Mouse (Mus musculus): ENCODE data around the gene Zbtb20. TPM values are rescaled to one million over a fixed set of nuclear protein-coding genes. Genes with fewer than 3 reads are reported as not detected.
A peak's percentile ranks its signal among the peaks of the same experiment; 100 is the strongest.

Zbtb20 gene
- polyA plus RNA-seq, 1 experiment from 2014 or later: 27.9 TPM

DNA sequence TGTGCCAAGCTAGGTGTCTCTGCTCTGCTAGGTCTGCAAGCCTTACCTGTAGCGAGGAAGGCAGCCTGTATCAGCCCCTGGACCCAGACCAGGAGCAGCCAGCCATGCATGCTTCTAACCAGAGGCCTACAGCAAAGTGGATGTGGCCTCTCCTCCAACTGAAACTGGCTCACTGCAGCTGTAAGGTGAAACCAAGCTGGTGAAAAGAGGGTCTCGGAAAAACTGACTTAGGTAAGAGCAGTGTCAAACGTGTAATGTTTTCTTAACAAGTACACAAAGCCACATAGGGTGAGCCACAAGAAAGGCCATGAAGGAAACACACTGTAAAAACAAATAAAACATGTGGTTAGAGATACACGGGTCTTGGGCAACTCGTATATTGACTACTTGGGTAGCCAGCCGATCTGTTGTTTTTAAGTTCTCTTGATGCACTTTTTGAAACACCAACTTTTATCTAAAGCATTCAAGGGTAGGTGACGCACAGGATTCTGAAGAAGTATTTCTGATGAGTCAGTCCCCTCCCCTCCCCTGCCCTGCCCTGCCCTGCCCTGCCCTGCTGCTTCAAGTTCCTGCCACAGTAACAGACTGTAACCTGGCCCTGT lies 788.4 kb downstream of the Zbtb20 start, which contains the start of gene Tigit:
TSS of gene Tigit (minus strand) at position 169 of the 602 bp plus-strand sequence.
- H3K36me3 ChIP-seq (ENCODE audit: insufficient read depth, low read length): no peaks in the 10 kb centered on the region
- no peak within 1 kb of the TSS for H3K9ac ChIP-seq (replicated peaks; ENCODE audit: low read depth)
- no peaks in the 10 kb centered on the region for H3K4me1 ChIP-seq (ENCODE audit: insufficient read depth, low read depth, low read length)
- H3K4me2 ChIP-seq (replicated peaks; ENCODE audit: low read depth, low read length): no peak within 1 kb of the TSS
- no peak for TF ChIP-seq CTCF (IDR thresholded peaks at IDR 0.05)
- TF ChIP-seq EP300 (IDR thresholded peaks at IDR 0.05): no peak
- WGBS: 56% methylated on average over 7 of the region's 7 CpGs
- peak; percentile 12 for DNase-seq (ENCODE audit: low spot score)
- H3K27ac ChIP-seq (ENCODE audit: low read length): no peak within 1 kb of the TSS
- ATAC-seq: no peak
- H3K4me3 ChIP-seq (ENCODE audit: low read depth, low read length): no peak within 1 kb of the TSS
- H3K27me3 ChIP-seq (replicated peaks; ENCODE audit: insufficient read depth, low read length): no peaks in the 10 kb centered on the region
- H3K9me3 ChIP-seq (ENCODE audit: low read length): no peaks in the 10 kb centered on the region

DNA sequence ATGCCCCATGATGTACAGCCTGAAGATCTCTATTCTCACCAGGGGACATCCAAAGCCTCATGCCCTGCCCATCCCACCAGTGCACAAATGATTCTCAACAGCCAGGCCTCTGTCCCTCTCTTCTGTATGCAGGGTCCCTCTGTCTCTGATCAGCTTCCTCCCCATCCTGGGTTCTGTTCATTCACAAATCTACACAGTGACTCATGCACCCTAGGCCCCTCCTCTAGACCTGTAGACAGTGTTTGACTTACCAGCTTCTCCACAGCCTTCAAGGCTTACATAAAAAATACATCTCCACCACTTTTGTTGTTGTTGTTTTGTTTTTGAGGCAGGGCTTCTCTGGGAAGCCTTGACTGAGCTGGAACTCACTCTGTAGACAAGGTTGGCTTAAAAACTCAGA lies 789.2 kb downstream of the Zbtb20 start:
- Histone ChIP-seq H3K4me3 (ENCODE audit: low read depth, low read length) (no peak overlapping the region), H3K4me1 (ENCODE audit: insufficient read depth, low read depth, low read length) (no peaks in the 10 kb centered on the region), H3K9me3 (ENCODE audit: low read length) (no peaks in the 10 kb centered on the region), H3K36me3 (ENCODE audit: insufficient read depth, low read length) (no peaks in the 10 kb centered on the region), H3K27ac (ENCODE audit: low read length) (no peak overlapping the region), H3K9ac (replicated peaks; ENCODE audit: low read depth) (no peak overlapping the region), H3K27me3 (replicated peaks; ENCODE audit: insufficient read depth, low read length) (no peaks in the 10 kb centered on the region), H3K4me2 (replicated peaks; ENCODE audit: low read depth, low read length) (no peak overlapping the region)
- DNase-seq (ENCODE audit: low spot score) (no peak), ATAC-seq (no peak)
- no peak for TF ChIP-seq EP300 (IDR thresholded peaks at IDR 0.05)
- TF ChIP-seq CTCF (IDR thresholded peaks at IDR 0.05): no peak

DNA sequence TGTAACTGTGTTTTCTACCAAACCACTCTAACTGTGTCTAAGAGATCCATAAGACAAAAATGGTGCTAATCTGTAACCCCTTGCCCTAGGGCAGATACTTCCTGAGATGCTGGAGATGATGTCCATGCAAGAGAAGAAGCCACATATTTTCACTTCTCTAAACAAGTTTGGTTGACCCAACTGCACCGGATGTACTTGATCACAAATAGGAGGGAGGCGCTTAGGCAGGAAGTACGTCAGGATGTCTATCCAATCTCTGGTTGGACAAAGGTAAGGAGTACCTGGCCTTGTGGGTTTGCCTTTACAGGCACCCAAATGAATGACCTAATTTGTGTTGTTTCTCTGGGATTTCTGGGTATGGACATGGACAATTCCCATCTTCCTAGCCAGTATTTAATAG lies 792.6 kb downstream of the Zbtb20 start:
- TF ChIP-seq CTCF (IDR thresholded peaks at IDR 0.05) (no peak), EP300 (IDR thresholded peaks at IDR 0.05) (no peak)
- Histone ChIP-seq H3K9me3 (ENCODE audit: low read length) (no peaks in the 10 kb centered on the region), H3K9ac (replicated peaks; ENCODE audit: low read depth) (no peak overlapping the region), H3K27ac (ENCODE audit: low read length) (no peak overlapping the region), H3K36me3 (ENCODE audit: insufficient read depth, low read length) (no peaks in the 10 kb centered on the region), H3K27me3 (replicated peaks; ENCODE audit: insufficient read depth, low read length) (no peaks in the 10 kb centered on the region), H3K4me2 (replicated peaks; ENCODE audit: low read depth, low read length) (no peak overlapping the region), H3K4me3 (ENCODE audit: low read depth, low read length) (no peak overlapping the region), H3K4me1 (ENCODE audit: insufficient read depth, low read depth, low read length) (no peaks in the 10 kb centered on the region)
- ATAC-seq: no peak
- 94% methylated on average over 3 of the region's 3 CpGs for WGBS
- DNase-seq (ENCODE audit: low spot score): no peak

DNA sequence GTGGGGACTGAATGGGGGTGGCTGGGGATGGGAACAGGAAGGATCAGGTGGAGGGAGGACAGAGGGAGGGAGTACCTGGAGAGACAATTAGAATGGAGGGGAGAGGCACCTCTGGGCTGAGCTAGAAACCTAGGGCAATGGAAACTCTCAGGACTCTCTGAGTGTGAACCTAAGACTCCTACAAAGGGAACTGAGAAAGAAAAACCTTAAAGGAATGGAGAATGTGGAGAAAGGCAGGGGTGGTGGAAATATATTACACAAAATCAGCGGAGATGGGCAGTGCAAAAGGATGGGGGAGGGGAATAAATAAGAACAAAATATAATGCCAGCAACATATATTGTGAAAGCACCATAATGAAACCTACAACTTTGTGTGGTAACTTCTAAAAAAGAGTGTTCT lies 796.3 kb downstream of the Zbtb20 start:
- H3K27me3 ChIP-seq (replicated peaks; ENCODE audit: insufficient read depth, low read length): no peaks in the 10 kb centered on the region
- ATAC-seq: no peak
- no peak for DNase-seq (ENCODE audit: low spot score)
- TF ChIP-seq CTCF (IDR thresholded peaks at IDR 0.05): no peak
- TF ChIP-seq EP300 (IDR thresholded peaks at IDR 0.05): no peak
- no peaks in the 10 kb centered on the region for H3K9me3 ChIP-seq (ENCODE audit: low read length)
- no peak overlapping the region for H3K27ac ChIP-seq (ENCODE audit: low read length)
- H3K4me1 ChIP-seq (ENCODE audit: insufficient read depth, low read depth, low read length): no peaks in the 10 kb centered on the region
- H3K4me3 ChIP-seq (ENCODE audit: low read depth, low read length): no peak overlapping the region
- H3K4me2 ChIP-seq (replicated peaks; ENCODE audit: low read depth, low read length): no peak overlapping the region
- H3K9ac ChIP-seq (replicated peaks; ENCODE audit: low read depth): no peak overlapping the region
- 85% methylated on average over 1 of the region's 1 CpGs for WGBS
- no peaks in the 10 kb centered on the region for H3K36me3 ChIP-seq (ENCODE audit: insufficient read depth, low read length)

DNA sequence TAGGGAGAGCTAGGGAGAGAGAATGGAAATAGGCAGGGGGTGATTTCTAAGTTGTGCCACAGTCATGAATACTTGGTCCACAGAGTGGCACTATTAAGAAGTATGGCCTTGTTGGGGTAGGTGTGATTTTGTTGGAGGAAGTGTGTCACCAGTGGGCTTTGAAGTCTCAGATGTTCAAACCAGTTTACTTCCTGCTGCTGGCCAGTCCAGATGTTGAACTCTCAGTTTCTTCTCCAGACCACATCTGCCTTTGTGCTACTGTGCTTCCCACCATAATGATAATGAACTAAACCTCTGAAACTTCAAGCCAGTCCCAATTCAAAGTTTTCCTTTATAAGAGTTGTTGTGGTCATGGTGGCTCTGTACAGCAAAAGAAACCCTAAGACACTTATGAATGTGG lies 797.0 kb downstream of the Zbtb20 start:
- no peak for ATAC-seq
- H3K36me3 ChIP-seq (ENCODE audit: insufficient read depth, low read length): no peaks in the 10 kb centered on the region
- DNase-seq (ENCODE audit: low spot score): no peak

DNA sequence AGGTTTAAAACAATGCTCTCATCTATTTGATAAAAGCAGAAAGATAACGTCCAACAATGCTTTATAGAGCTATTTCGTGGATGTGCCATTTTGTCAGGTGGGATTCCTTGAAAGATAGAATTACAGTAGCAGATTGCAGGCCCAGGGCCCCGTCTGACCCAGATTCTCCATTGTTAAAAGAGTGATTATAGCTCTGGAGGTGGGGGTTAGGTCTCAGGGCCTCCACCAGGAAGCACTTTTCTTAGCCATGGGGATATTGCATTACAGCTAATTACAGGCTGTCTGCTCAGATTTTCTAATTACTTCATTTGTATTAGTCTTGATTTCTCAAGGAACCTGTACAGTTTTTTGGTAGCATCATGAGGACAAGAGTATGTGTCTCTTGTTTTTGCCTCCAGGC lies 798.7 kb downstream of the Zbtb20 start:
- Histone ChIP-seq H3K36me3 (ENCODE audit: insufficient read depth, low read length) (no peaks in the 10 kb centered on the region), H3K27me3 (replicated peaks; ENCODE audit: insufficient read depth, low read length) (no peaks in the 10 kb centered on the region), H3K4me2 (replicated peaks; ENCODE audit: low read depth, low read length) (no peak overlapping the region), H3K27ac (ENCODE audit: low read length) (no peak overlapping the region), H3K4me3 (ENCODE audit: low read depth, low read length) (no peak overlapping the region), H3K4me1 (ENCODE audit: insufficient read depth, low read depth, low read length) (no peaks in the 10 kb centered on the region), H3K9me3 (ENCODE audit: low read length) (no peaks in the 10 kb centered on the region), H3K9ac (replicated peaks; ENCODE audit: low read depth) (no peak overlapping the region)
- DNase-seq (ENCODE audit: low spot score) (no peak), ATAC-seq (no peak)
- TF ChIP-seq EP300 (IDR thresholded peaks at IDR 0.05) (no peak), CTCF (IDR thresholded peaks at IDR 0.05) (no peak)
- WGBS: 71% methylated on average over 3 of the region's 3 CpGs

More for the DNA sequence above, 797.0 kb downstream of the Zbtb20 start:
- H3K4me2 ChIP-seq (replicated peaks; ENCODE audit: low read depth, low read length): no peak overlapping the region
- H3K27ac ChIP-seq (ENCODE audit: low read length): no peak overlapping the region
- H3K9me3 ChIP-seq (ENCODE audit: low read length): no peaks in the 10 kb centered on the region
- no peak for TF ChIP-seq CTCF (IDR thresholded peaks at IDR 0.05)
- TF ChIP-seq EP300 (IDR thresholded peaks at IDR 0.05): no peak
- no peaks in the 10 kb centered on the region for H3K27me3 ChIP-seq (replicated peaks; ENCODE audit: insufficient read depth, low read length)
- no peaks in the 10 kb centered on the region for H3K4me1 ChIP-seq (ENCODE audit: insufficient read depth, low read depth, low read length)
- no peak overlapping the region for H3K9ac ChIP-seq (replicated peaks; ENCODE audit: low read depth)
- H3K4me3 ChIP-seq (ENCODE audit: low read depth, low read length): no peak overlapping the region

DNA sequence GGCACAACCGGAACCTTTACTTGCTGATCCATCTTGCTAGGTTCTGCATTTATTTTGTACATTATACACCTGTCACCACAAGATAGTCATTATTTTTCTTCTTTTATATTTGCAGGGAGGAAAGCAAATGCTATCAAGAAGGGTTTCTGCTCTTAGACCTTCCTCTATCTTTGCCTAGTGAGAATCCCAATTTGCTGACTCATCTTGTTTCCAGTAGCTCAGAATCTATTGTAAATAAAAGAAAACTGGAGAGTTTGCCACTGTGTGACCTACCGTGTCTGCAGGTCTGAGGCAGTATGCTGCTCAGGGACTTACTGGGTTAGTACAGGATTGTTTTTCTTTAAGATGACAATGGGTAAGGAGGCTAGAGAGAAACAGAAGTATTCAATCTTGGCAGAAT lies 812.3 kb downstream of the Zbtb20 start:
- WGBS: 63% methylated on average over 2 of the region's 2 CpGs
- ATAC-seq (no peak), DNase-seq (ENCODE audit: low spot score) (no peak)
- H3K4me2 ChIP-seq (replicated peaks; ENCODE audit: low read depth, low read length): no peak overlapping the region
- no peaks in the 10 kb centered on the region for H3K4me1 ChIP-seq (ENCODE audit: insufficient read depth, low read depth, low read length)
- H3K27ac ChIP-seq (ENCODE audit: low read length): no peak overlapping the region
- no peak for TF ChIP-seq EP300 (IDR thresholded peaks at IDR 0.05)
- H3K36me3 ChIP-seq (ENCODE audit: insufficient read depth, low read length): no peaks in the 10 kb centered on the region
- no peak overlapping the region for H3K9ac ChIP-seq (replicated peaks; ENCODE audit: low read depth)
- no peaks in the 10 kb centered on the region for H3K9me3 ChIP-seq (ENCODE audit: low read length)
- H3K4me3 ChIP-seq (ENCODE audit: low read depth, low read length): no peak overlapping the region
- H3K27me3 ChIP-seq (replicated peaks; ENCODE audit: insufficient read depth, low read length): no peaks in the 10 kb centered on the region
